Mouse (Mus musculus) ES-E14 (cell line): ENCODE measurements around the gene Fam173a. TPM values are rescaled to one million over a fixed set of nuclear protein-coding genes. Genes with fewer than 3 reads are reported as not detected.
A peak's percentile ranks its signal among the peaks of the same experiment; 100 is the strongest.

Source experiments
- DNase-seq: peaks from one replicate; pipeline ENCODE4 v3.0.0-alpha.2; 2013; ENCODE audit warnings: low read depth, low spot score
- H3K27ac ChIP-seq: 2 replicates; pipeline ENCODE4 v1.5.1; 2012; ENCODE audit warnings: low read depth, mild to moderate bottlenecking, low read length, moderate library complexity, mixed read lengths; ENCODE audit not compliant: poor library complexity, insufficient read depth, severe bottlenecking
- H3K36me3 ChIP-seq: 2 replicates; pipeline ENCODE4 v1.6.1; 2012; ENCODE audit warnings: mild to moderate bottlenecking, low read length, moderate library complexity, mixed read lengths; ENCODE audit not compliant: control insufficient read depth, poor library complexity, insufficient read depth, severe bottlenecking
- H3K4me1 ChIP-seq, 2 experiments: fragments of 150-350 bp in 1 of 2; sonication (generic) in 1 of 2; 2 replicates each; pipeline ENCODE4 v1.6.1; 2012; ENCODE audit warnings: low read length in 2 of 2, mild to moderate bottlenecking in 1 of 2, mixed read lengths in 1 of 2; ENCODE audit not compliant: control insufficient read depth in 2 of 2, insufficient read depth in 2 of 2, poor library complexity in 1 of 2
- H3K4me3 ChIP-seq, 2 experiments: fragments of 150-350 bp in 1 of 2; sonication (generic) in 1 of 2; 2 replicates each; pipeline ENCODE4 v1.5.1; 2012; ENCODE audit warnings: low read length in 2 of 2, low read depth in 1 of 2, mild to moderate bottlenecking in 1 of 2, mixed read lengths in 1 of 2; ENCODE audit not compliant: insufficient read depth in 1 of 2, poor library complexity in 1 of 2, severe bottlenecking in 1 of 2
- H3K9ac ChIP-seq: 2 replicates; pipeline ENCODE4 v1.6.1; 2012; ENCODE audit warnings: low read depth, mild to moderate bottlenecking, low read length, mixed read lengths; ENCODE audit not compliant: poor library complexity, insufficient read depth, severe bottlenecking
- H3K9me3 ChIP-seq: fragments of 150-350 bp; sonication (generic); 2 replicates; pipeline ENCODE4 v1.6.1; 2012; ENCODE audit warnings: low read depth, mild to moderate bottlenecking, low read length; ENCODE audit not compliant: control insufficient read depth, insufficient read depth
- CHD2 ChIP-seq: IDR thresholded peaks from 2 replicates; pipeline ENCODE4 v1.6.1; 2014; ENCODE audit warnings: mild to moderate bottlenecking, low read depth, low read length, inconsistent platforms
- HCFC1 ChIP-seq: IDR thresholded peaks from 2 replicates; pipeline ENCODE4 v1.6.1; 2012; ENCODE audit warnings: low read length, inconsistent platforms, borderline replicate concordance; ENCODE audit not compliant: insufficient read depth
- MAFK ChIP-seq: IDR thresholded peaks from 2 replicates; pipeline ENCODE4 v1.6.1; 2014; ENCODE audit warnings: mild to moderate bottlenecking, low read depth, low read length, inconsistent platforms; ENCODE audit not compliant: insufficient read depth
- ZC3H11A ChIP-seq: IDR thresholded peaks from 2 replicates; pipeline ENCODE4 v1.6.1; 2012; ENCODE audit warnings: low read depth, mild to moderate bottlenecking, inconsistent platforms, low read length, borderline replicate concordance
- ZNF384 ChIP-seq: IDR thresholded peaks from 2 replicates; pipeline ENCODE4 v1.6.1; 2012; ENCODE audit warnings: low read depth, low read length, inconsistent platforms
- in situ Hi-C, 2 experiments: fragments of 600-800 bp; cut with MboI; formaldehyde crosslinking; loops; one replicate each; pipeline ENCODE4 v1.15.1; 2025; ENCODE audit warnings: low sequenced_read_pairs in 2 of 2, inconsistent platforms in 1 of 2; ENCODE audit not compliant: unreplicated experiment in 2 of 2
- total RNA-seq: library from RNA; depleted of rRNA; stranded (reverse); fragments of 300-350 nt; gene quantifications from 2 replicates; pipeline ENCODE4 v1.2.3, GENCODE M21; 2012

Gene Fam173a
- total RNA-seq, 1 experiment = 32.8 TPM

- H3K36me3 ChIP-seq = peaks cover 4% of the 10 kb centered on the region; the same call in 1 of the 2 replicates
- peak overlapping the region; percentile 74 for H3K9ac ChIP-seq
- DNase-seq = no peak
- peak; percentile 50; the same call in 1 of the 2 replicates for TF ChIP-seq CHD2
- peak; percentile 84 for TF ChIP-seq HCFC1
- no peak for TF ChIP-seq MAFK
- TF ChIP-seq ZC3H11A = no peak
- H3K4me1 ChIP-seq = peaks cover 0 to 10% of the 10 kb centered on the region in 2 experiments; a peak in 1 of 4 replicates
- H3K27ac ChIP-seq = no peak overlapping the region
- H3K4me3 ChIP-seq = peak overlapping the region; percentile 72 to 88
- H3K9me3 ChIP-seq = no peaks in the 10 kb centered on the region
- in situ Hi-C loops = no loop called here
Measured at GRCm38 (mm10) chr17:25791843-25792527, 716 bp downstream of the Fam173a start.

DNA sequence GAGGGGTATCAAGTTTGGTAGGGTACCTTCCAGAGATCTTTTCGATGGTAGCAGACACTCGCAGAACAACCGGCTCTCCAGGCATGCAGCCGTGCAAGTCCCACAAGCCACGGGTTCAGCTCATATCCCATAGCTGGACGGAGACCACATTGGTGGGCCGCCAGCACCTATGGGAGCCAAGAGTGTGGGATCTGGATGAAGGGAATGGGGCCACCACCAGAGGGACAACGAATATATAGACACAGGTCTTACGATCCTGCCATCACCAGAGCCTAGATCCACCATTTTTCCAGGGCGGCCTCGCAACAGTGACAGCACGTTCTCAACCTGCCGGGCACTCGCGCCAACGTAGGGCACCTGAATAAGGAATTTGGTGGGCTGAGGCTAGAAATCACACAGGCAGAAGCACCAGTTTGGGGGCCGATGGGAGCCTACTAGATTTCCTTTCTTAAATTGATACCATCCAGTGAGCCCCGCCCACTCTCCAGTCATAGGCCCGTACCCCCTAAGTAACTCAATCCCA lies 1.3 kb downstream of the Fam173a start:
- no peak for DNase-seq
- in situ Hi-C loops = no loop called here
- H3K4me1 ChIP-seq = peaks cover 0 to 10% of the 10 kb centered on the region in 2 experiments; a peak in 1 of 4 replicates
- no peak for TF ChIP-seq ZC3H11A
- no peak for TF ChIP-seq ZNF384
- no peak overlapping the region for H3K27ac ChIP-seq
- peak overlapping the region; percentile 74 for H3K9ac ChIP-seq
- H3K9me3 ChIP-seq = no peaks in the 10 kb centered on the region
- peaks cover 4% of the 10 kb centered on the region; the same call in 1 of the 2 replicates for H3K36me3 ChIP-seq
- peak overlapping the region; percentile 72 to 88 for H3K4me3 ChIP-seq

DNA sequence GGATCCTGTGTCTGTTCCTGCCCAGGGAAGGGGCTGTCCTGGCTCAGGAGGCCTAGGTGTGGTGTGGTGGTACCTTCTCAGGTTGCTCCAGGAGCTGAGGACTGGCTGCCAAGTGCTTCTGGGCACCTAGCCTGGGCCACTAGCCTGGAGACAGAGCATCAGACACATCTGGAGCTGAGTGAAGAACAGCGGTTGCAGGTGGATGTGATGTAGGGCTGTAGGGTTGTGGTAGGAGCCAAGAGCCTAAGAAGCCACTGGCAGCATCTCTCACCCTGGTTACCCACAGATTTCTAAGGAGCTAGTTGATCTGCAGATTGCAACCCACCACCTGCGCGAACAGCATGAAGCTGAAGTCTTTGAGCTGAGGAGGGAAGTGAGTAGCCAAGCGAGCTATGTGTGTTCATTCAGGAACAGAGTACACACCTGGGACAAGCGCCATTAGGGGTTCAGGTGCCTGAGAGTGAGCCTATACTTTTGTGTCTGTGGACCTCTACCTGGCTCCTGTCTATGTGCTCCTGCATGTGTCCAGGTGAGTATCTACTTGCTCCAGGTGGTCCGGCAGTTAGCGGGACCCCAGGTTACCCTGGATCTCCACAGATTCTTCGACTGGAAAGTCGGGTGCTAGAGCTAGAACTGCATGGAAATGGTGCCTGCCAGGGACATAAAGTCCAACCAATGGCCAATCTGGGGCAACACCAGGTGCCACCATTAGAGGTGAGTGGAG lies 5.8 kb downstream of the Fam173a start:
- H3K27ac ChIP-seq = no peak overlapping the region
- no peak overlapping the region for H3K9ac ChIP-seq
- in situ Hi-C loops = no loop called here
- H3K4me3 ChIP-seq = no peak overlapping the region
- DNase-seq = no peak
- H3K9me3 ChIP-seq = no peaks in the 10 kb centered on the region
- TF ChIP-seq ZNF384 = no peak
- no peak for TF ChIP-seq ZC3H11A
- TF ChIP-seq CHD2 = no peak
- no peak for TF ChIP-seq MAFK
- no peak for TF ChIP-seq HCFC1
- peaks cover 3 to 8% of the 10 kb centered on the region in 2 experiments; a peak in 1 of 4 replicates for H3K4me1 ChIP-seq
- H3K36me3 ChIP-seq = peaks cover 16% of the 10 kb centered on the region

DNA sequence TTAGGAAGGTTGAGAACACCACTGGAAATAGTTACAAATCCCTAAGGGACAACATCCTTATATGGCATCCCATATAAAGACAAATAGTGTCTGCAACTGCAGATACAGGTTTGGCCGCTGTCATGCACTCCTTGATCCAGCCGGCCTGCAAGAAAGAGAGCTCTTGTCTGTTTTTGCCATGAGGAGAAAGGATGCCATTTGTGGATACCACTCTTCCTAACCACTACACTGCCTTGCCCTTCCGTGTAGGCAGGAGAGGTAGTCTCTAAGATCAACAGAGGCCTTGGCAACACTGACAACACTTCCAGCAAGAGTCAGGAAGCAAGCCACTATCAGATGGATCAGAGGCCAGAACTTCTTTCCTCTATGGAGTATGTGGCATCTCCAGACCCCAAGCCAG lies 6.4 kb downstream of the Fam173a start, which contains the start of gene Ccdc78:
Gene Ccdc78, plus strand, starts transcription at position 301 of the 400 bp plus-strand sequence.
- no peak within 1 kb of the TSS for H3K27ac ChIP-seq
- H3K4me1 ChIP-seq = peaks cover 3 to 6% of the 10 kb centered on the region in 2 experiments; a peak in 1 of 4 replicates
- H3K4me3 ChIP-seq = peak within 1 kb of the TSS; percentile 73 to 89
- peak within 1 kb of the TSS; percentile 81 for H3K9ac ChIP-seq
- H3K9me3 ChIP-seq = no peaks in the 10 kb centered on the region
- TF ChIP-seq MAFK = no peak
- no peak for TF ChIP-seq CHD2
- no peak for TF ChIP-seq ZNF384
- TF ChIP-seq ZC3H11A = no peak
- no peak for TF ChIP-seq HCFC1
- peaks cover 22% of the 10 kb centered on the region for H3K36me3 ChIP-seq
- no peak for DNase-seq
- in situ Hi-C loops = no loop called here
